Mouse (Mus musculus) R1 (cell line): Measurements from ENCODE around the gene Tcirg1.

Experiments
- DNase-seq: peaks from one replicate; pipeline ENCODE4 v3.0.0-alpha.2; 2018; ENCODE audit warnings: low read depth, low spot score

Gene Tcirg1

GRCm38 (mm10) chr19:3851979-3852681, 54.8 kb downstream of the Tcirg1 start:
- peak; percentile 45 for DNase-seq

- peak; percentile 98 for DNase-seq
Measured at GRCm38 (mm10) chr19:3851502-3851962, 55.4 kb downstream of the Tcirg1 start, which contains the start of gene Chka. Gene Chka (plus strand): TSS chr19:3851773.

- peak; percentile 92 for DNase-seq
Measured at GRCm38 (mm10) chr19:3850847-3851469, 56.0 kb downstream of the Tcirg1 start.

GRCm38 (mm10) chr19:3850076-3850475, 56.9 kb downstream of the Tcirg1 start:
- no peak for DNase-seq

GRCm38 (mm10) chr19:3849251-3849650, 57.7 kb downstream of the Tcirg1 start:
- no peak for DNase-seq

GRCm38 (mm10) chr19:3848207-3848808, 58.6 kb downstream of the Tcirg1 start:
- no peak for DNase-seq

- DNase-seq: no peak
Measured at GRCm38 (mm10) chr19:3847711-3848110, 59.2 kb downstream of the Tcirg1 start.

- DNase-seq: no peak
Measured at GRCm38 (mm10) chr19:3846676-3847604, 60.0 kb downstream of the Tcirg1 start.
